Mouse (Mus musculus) embryonic fibroblast, embryonic 13.5 days (primary cell): Measurements from ENCODE around the gene Znhit1.

Source experiments
- CTCF ChIP-seq: IDR thresholded peaks from 2 replicates; pipeline ENCODE4 v1.5.1; 2011; ENCODE audit warnings: mild to moderate bottlenecking, control low read depth, low read length, moderate library complexity, borderline replicate concordance; ENCODE audit not compliant: insufficient read depth
- POLR2A ChIP-seq: IDR thresholded peaks from 2 replicates; pipeline ENCODE4 v1.6.1; 2011; ENCODE audit warnings: low read depth, mild to moderate bottlenecking, control low read depth, low read length, moderate library complexity

GRCm38 (mm10) chr5:136980974-136981373 lies 6.8 kb downstream of the Znhit1 start:
- no peak for TF ChIP-seq POLR2A
- TF ChIP-seq CTCF = no peak
